Mouse (Mus musculus) hindbrain, embryonic 13.5 days (tissue): ENCODE results near the gene Gm19410. TPM values are rescaled to one million over a fixed set of nuclear protein-coding genes. Genes with fewer than 3 reads are reported as not detected.

Experiments
- ATAC-seq: fragments of 200-750 bp; cut with Nextera tagmentation; 2 replicates; pipeline ENCODE4 v1.8.0; 2017; ENCODE audit warnings: moderate TSS enrichment; ENCODE audit not compliant: low FRiP score
- H3K27ac ChIP-seq: fragments of 300-500 bp; sonication (generic); 2 replicates; pipeline ENCODE4 v1.5.1; 2015; ENCODE audit warnings: inconsistent platforms, mild to moderate bottlenecking, moderate library complexity
- H3K27me3 ChIP-seq: fragments of 300-500 bp; sonication (generic); 2 replicates; pipeline ENCODE4 v1.6.1; 2015; ENCODE audit warnings: mild to moderate bottlenecking, inconsistent platforms
- H3K36me3 ChIP-seq: fragments of 300-500 bp; sonication (generic); 2 replicates; pipeline ENCODE4 v1.6.1; 2015; ENCODE audit warnings: mild to moderate bottlenecking, inconsistent platforms
- H3K4me1 ChIP-seq: fragments of 300-500 bp; sonication (generic); replicated peaks from 2 replicates; pipeline ENCODE4 v1.6.1; 2015; ENCODE audit warnings: inconsistent platforms
- H3K4me2 ChIP-seq: fragments of 300-500 bp; sonication (generic); 2 replicates; pipeline ENCODE4 v1.6.1; 2015; ENCODE audit warnings: inconsistent platforms, mild to moderate bottlenecking, moderate library complexity
- H3K4me3 ChIP-seq: fragments of 300-500 bp; sonication (generic); 2 replicates; pipeline ENCODE4 v1.5.1; 2015; ENCODE audit warnings: mild to moderate bottlenecking, inconsistent platforms
- H3K9ac ChIP-seq: fragments of 300-500 bp; sonication (generic); 2 replicates; pipeline ENCODE4 v1.6.1; 2015; ENCODE audit warnings: mild to moderate bottlenecking, inconsistent platforms
- H3K9me3 ChIP-seq: fragments of 300-500 bp; sonication (generic); 2 replicates; pipeline ENCODE4 v1.6.1; 2016; ENCODE audit warnings: inconsistent platforms
- WGBS: fragments of 180-500 bp; shearing (Covaris S2); methylation state at CpG from one replicate; pipeline ENCODE4 v1.1.7; 2015; 5-methylcytosine and 5-hydroxymethylcytosine counted together
- microRNA-seq: library from miRNA; unstranded; fragments of <30 nt; microRNA quantifications from one replicate; pipeline ENCODE4, GENCODE M21; 2016
- polyA plus RNA-seq: library from polyadenylated mRNA; unstranded; fragments of >200 nt; fragmentation: Nextera tagmentation; extraction: Ambion mirVana; gene quantifications from 2 replicates; pipeline ENCODE4 v1.2.1, GENCODE M21; 2015

Gm19410 gene
- polyA plus RNA-seq: 0.04 and 0.12 TPM in 2 replicates

- no peak within 1 kb of the TSS for H3K27ac ChIP-seq
- 2% methylated on average over 35 of the region's 35 CpGs for WGBS
Measured at GRCm38 (mm10) chr8:35765499-35766193, at the start of gene Gm19410. TSS of gene Gm19410 (plus strand) at chr8:35765790.

GRCm38 (mm10) chr8:35730776-35731175 is 34.8 kb upstream of the Gm19410 start:
- 83% methylated on average over 3 of the region's 3 CpGs for WGBS
- Histone ChIP-seq H3K4me3 (no peak overlapping the region), H3K27ac (no peak overlapping the region), H3K9me3 (no peaks in the 10 kb centered on the region), H3K4me1 (no peaks in the 10 kb centered on the region), H3K4me2 (no peak overlapping the region), H3K36me3 (no peaks in the 10 kb centered on the region), H3K9ac (no peak overlapping the region), H3K27me3 (no peaks in the 10 kb centered on the region)
- ATAC-seq: no peak

More at GRCm38 (mm10) chr8:35765499-35766193, at the start of gene Gm19410:
- H3K9me3 ChIP-seq: no peaks in the 10 kb centered on the region
- H3K4me2 ChIP-seq: peak within 1 kb of the TSS; percentile 95
- H3K9ac ChIP-seq: peak within 1 kb of the TSS; percentile 68
- ATAC-seq: peak; percentile 61
- no peaks in the 10 kb centered on the region for H3K36me3 ChIP-seq
- H3K4me1 ChIP-seq: peaks cover 11% of the 10 kb centered on the region
- peak within 1 kb of the TSS; percentile 46 for H3K4me3 ChIP-seq
- H3K27me3 ChIP-seq: peaks cover 44% of the 10 kb centered on the region

GRCm38 (mm10) chr8:35735438-35735837 is 30.2 kb upstream of the Gm19410 start:
- 76% methylated on average over 3 of the region's 3 CpGs for WGBS
- Histone ChIP-seq H3K4me3 (no peak overlapping the region), H3K27me3 (no peaks in the 10 kb centered on the region), H3K9ac (no peak overlapping the region), H3K36me3 (no peaks in the 10 kb centered on the region), H3K9me3 (peaks cover 10% of the 10 kb centered on the region; the same call in 1 of the 2 replicates), H3K4me1 (no peaks in the 10 kb centered on the region), H3K4me2 (no peak overlapping the region), H3K27ac (no peak overlapping the region)
- no peak for ATAC-seq

- 93% methylated on average over 5 of the region's 5 CpGs for WGBS
- Histone ChIP-seq H3K9me3 (no peaks in the 10 kb centered on the region), H3K4me3 (no peak overlapping the region), H3K4me2 (no peak overlapping the region), H3K9ac (no peak overlapping the region), H3K27ac (no peak overlapping the region), H3K4me1 (no peaks in the 10 kb centered on the region), H3K36me3 (no peaks in the 10 kb centered on the region), H3K27me3 (no peaks in the 10 kb centered on the region)
- ATAC-seq: no peak
Measured at GRCm38 (mm10) chr8:35756202-35756601, 9.4 kb upstream of the Gm19410 start.

GRCm38 (mm10) chr8:35765020-35765419 is 570 bp upstream of the Gm19410 start:
- no peak for ATAC-seq
- H3K9ac ChIP-seq: peak overlapping the region; percentile 68; the same call in 1 of the 2 replicates
- 5% methylated on average over 9 of the region's 9 CpGs for WGBS

GRCm38 (mm10) chr8:35773508-35773907 is 7.9 kb downstream of the Gm19410 start:
- 0 out of 2 replicates have a peak, but pooled peaks cover 5% of the 10 kb centered on the region for H3K27me3 ChIP-seq
- H3K4me1 ChIP-seq: peaks cover 10% of the 10 kb centered on the region
- H3K4me2 ChIP-seq: peak overlapping the region; percentile 19; the same call in 1 of the 2 replicates
- ATAC-seq: peak; percentile 88
- WGBS: 28% methylated on average over 7 of the region's 7 CpGs
- no peak overlapping the region for H3K4me3 ChIP-seq
- no peak overlapping the region; the same call in 1 of the 2 replicates for H3K9ac ChIP-seq
- no peaks in the 10 kb centered on the region for H3K36me3 ChIP-seq
- 0 out of 2 replicates have a peak overlapping the region, but pooled peaks have one; percentile 40 for H3K27ac ChIP-seq
- no peaks in the 10 kb centered on the region for H3K9me3 ChIP-seq

More at GRCm38 (mm10) chr8:35765020-35765419, 570 bp upstream of the Gm19410 start:
- Histone ChIP-seq H3K4me1 (peaks cover 11% of the 10 kb centered on the region), H3K36me3 (no peaks in the 10 kb centered on the region), H3K27ac (no peak overlapping the region), H3K27me3 (peaks cover 44% of the 10 kb centered on the region), H3K4me3 (peak overlapping the region; percentile 46), H3K9me3 (no peaks in the 10 kb centered on the region), H3K4me2 (peak overlapping the region; percentile 95)

Small RNAs within 50 kb of the gene (microRNA-seq; reads per million reads assigned to microRNA genes)
- not detected for gene Gm44474
